Mouse (Mus musculus): Measurements from ENCODE around the gene Gm9903. TPM values are rescaled to one million over a fixed set of nuclear protein-coding genes. Genes with fewer than 3 reads are reported as not detected.

Gene Gm9903
- polyA plus RNA-seq (2014; fragmentation: Nextera tagmentation; extraction: Ambion mirVana): 0.66 and 0.94 TPM in 2 replicates

DNA sequence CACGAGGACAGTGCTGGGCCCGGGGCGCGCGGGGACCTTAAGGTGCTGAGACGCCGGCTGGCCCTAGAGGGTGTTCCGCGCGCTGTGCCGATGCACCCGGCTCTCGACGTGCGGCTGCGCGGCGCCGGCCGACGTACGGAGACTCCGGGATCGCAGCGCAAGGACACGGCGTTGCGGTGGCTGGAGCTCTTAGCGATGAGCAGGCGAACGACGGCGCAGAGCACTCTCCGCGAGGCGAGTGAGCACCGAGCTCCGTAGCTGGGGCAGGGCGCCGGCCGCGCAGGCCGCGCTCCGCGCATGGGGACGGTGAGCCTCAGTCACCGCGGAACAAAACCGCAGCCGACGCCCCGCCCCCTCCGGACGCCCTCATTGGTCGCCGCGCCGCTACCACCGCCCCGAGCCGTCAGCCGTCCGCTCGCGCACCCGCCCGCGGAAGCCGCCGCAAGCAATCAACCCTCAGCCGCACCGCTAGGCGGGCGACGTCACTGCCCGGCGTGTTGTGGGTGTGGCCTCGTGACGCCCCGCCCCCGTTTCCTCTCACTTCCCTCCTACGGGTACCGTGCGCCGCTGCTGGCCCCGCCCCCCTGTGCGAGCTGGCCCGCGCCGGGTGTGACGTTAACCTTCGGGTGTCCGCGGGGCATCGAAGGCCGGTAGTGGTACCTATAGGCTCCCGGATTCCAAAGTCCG lies at the start of gene Gm9903, which contains the start of gene Fam53a:
TSS of gene Gm9903 (plus strand) at position 625 of the 687 bp plus-strand sequence.
TSS of gene Fam53a (minus strand) at position 335 of the 687 bp plus-strand sequence.
- H3K4me1 ChIP-seq (replicated peaks; ENCODE audit: control insufficient read depth, insufficient read depth, low read length): no peaks in the 10 kb centered on the region
- DNase-seq (ENCODE audit: low spot score) (peak; percentile 99), ATAC-seq (ENCODE audit: low FRiP score) (peak; percentile 95)
- H3K27ac ChIP-seq (ENCODE audit: low read depth, low read length): peak within 1 kb of the TSS; percentile 83
- 0% methylated on average over 76 of the region's 99 CpGs for WGBS
- H3K4me3 ChIP-seq (ENCODE audit: low read depth, low read length): peak within 1 kb of the TSS; percentile 75
- H3K9ac ChIP-seq (ENCODE audit: low read depth, low read length): peak within 1 kb of the TSS; percentile 70
- H3K4me2 ChIP-seq (replicated peaks; ENCODE audit: low read depth, low read length): peak within 1 kb of the TSS; percentile 82
- no peaks in the 10 kb centered on the region for H3K27me3 ChIP-seq (ENCODE audit: control insufficient read depth, insufficient read depth, low read length)
- no peaks in the 10 kb centered on the region for H3K36me3 ChIP-seq (ENCODE audit: control insufficient read depth, insufficient read depth, low read length)
- H3K9me3 ChIP-seq (ENCODE audit: control insufficient read depth, low read length): no peaks in the 10 kb centered on the region

GRCm38 (mm10) chr5:33580336-33580735 lies 49.4 kb upstream of the Gm9903 start:
- ATAC-seq (ENCODE audit: low FRiP score): no peak
- no peak overlapping the region for H3K9ac ChIP-seq (ENCODE audit: low read depth, low read length)
- no peak overlapping the region for H3K4me3 ChIP-seq (ENCODE audit: low read depth, low read length)
- no peaks in the 10 kb centered on the region for H3K27me3 ChIP-seq (ENCODE audit: control insufficient read depth, insufficient read depth, low read length)
- DNase-seq (ENCODE audit: low spot score): no peak
- H3K27ac ChIP-seq (ENCODE audit: low read depth, low read length): no peak overlapping the region
- 76% methylated on average over 1 of the region's 1 CpGs for WGBS
- no peaks in the 10 kb centered on the region for H3K36me3 ChIP-seq (ENCODE audit: control insufficient read depth, insufficient read depth, low read length)
- H3K9me3 ChIP-seq (ENCODE audit: control insufficient read depth, low read length): no peaks in the 10 kb centered on the region
- no peaks in the 10 kb centered on the region for H3K4me1 ChIP-seq (replicated peaks; ENCODE audit: control insufficient read depth, insufficient read depth, low read length)
- H3K4me2 ChIP-seq (replicated peaks; ENCODE audit: low read depth, low read length): no peak overlapping the region

- Histone ChIP-seq H3K27ac (ENCODE audit: low read depth, low read length) (no peak overlapping the region), H3K9me3 (ENCODE audit: control insufficient read depth, low read length) (no peaks in the 10 kb centered on the region), H3K9ac (ENCODE audit: low read depth, low read length) (no peak overlapping the region), H3K4me2 (replicated peaks; ENCODE audit: low read depth, low read length) (no peak overlapping the region), H3K36me3 (ENCODE audit: control insufficient read depth, insufficient read depth, low read length) (no peaks in the 10 kb centered on the region), H3K4me3 (ENCODE audit: low read depth, low read length) (no peak overlapping the region), H3K4me1 (replicated peaks; ENCODE audit: control insufficient read depth, insufficient read depth, low read length) (no peaks in the 10 kb centered on the region; the same call in 1 of the 2 replicates), H3K27me3 (ENCODE audit: control insufficient read depth, insufficient read depth, low read length) (no peaks in the 10 kb centered on the region)
- WGBS: 71% methylated on average over 18 of the region's 18 CpGs
- DNase-seq (ENCODE audit: low spot score) (no peak), ATAC-seq (ENCODE audit: low FRiP score) (no peak; the same call in 1 of the 2 replicates)
Observed at GRCm38 (mm10) chr5:33587498-33588058, 42.1 kb upstream of the Gm9903 start.

- Histone ChIP-seq H3K27ac (ENCODE audit: low read depth, low read length) (no peak overlapping the region), H3K4me2 (replicated peaks; ENCODE audit: low read depth, low read length) (no peak overlapping the region), H3K4me1 (replicated peaks; ENCODE audit: control insufficient read depth, insufficient read depth, low read length) (no peaks in the 10 kb centered on the region; the same call in 1 of the 2 replicates), H3K9me3 (ENCODE audit: control insufficient read depth, low read length) (no peaks in the 10 kb centered on the region), H3K9ac (ENCODE audit: low read depth, low read length) (no peak overlapping the region), H3K36me3 (ENCODE audit: control insufficient read depth, insufficient read depth, low read length) (no peaks in the 10 kb centered on the region), H3K27me3 (ENCODE audit: control insufficient read depth, insufficient read depth, low read length) (no peaks in the 10 kb centered on the region), H3K4me3 (ENCODE audit: low read depth, low read length) (no peak overlapping the region)
- ATAC-seq (ENCODE audit: low FRiP score) (no peak), DNase-seq (ENCODE audit: low spot score) (no peak)
- WGBS: 86% methylated on average over 3 of the region's 3 CpGs
Observed at GRCm38 (mm10) chr5:33588066-33588465, 41.7 kb upstream of the Gm9903 start.

DNA sequence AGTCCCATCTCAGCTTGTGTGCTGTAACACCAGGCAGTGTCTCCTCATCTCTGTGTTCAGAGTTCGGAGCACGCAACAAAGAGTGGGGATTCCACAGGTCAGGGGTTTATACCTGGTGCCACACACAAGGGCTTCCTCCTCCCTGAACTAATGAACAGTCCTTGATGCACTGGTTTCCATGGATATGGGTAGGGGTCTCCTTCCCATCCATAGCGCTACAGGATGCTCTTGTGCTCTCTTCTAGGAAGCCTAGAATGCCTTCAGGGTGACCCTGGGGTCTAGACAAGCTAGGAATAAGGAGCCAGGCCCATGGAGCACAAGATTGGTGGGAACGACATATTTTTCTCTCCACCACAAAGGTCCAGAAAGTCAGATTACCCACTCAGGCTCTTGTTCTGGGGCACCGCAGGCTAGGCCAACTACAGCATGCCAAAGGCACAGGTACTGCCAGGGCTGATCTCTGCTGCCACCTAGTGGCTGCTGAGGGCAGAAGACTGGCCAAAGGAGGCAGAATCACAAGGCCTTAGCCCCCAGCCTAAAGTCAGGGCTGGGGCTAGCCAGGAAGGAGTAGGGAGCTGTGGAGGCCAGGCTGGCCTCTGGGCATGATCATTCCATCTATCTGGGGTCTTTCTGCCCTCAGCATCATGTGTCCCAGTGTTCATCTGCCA lies 40.4 kb upstream of the Gm9903 start:
- no peak overlapping the region for H3K27ac ChIP-seq (ENCODE audit: low read depth, low read length)
- no peaks in the 10 kb centered on the region for H3K36me3 ChIP-seq (ENCODE audit: control insufficient read depth, insufficient read depth, low read length)
- no peaks in the 10 kb centered on the region for H3K9me3 ChIP-seq (ENCODE audit: control insufficient read depth, low read length)
- 70% methylated on average over 5 of the region's 5 CpGs for WGBS
- H3K4me3 ChIP-seq (ENCODE audit: low read depth, low read length): no peak overlapping the region
- H3K4me2 ChIP-seq (replicated peaks; ENCODE audit: low read depth, low read length): no peak overlapping the region
- no peaks in the 10 kb centered on the region for H3K27me3 ChIP-seq (ENCODE audit: control insufficient read depth, insufficient read depth, low read length)
- no peaks in the 10 kb centered on the region; the same call in 1 of the 2 replicates for H3K4me1 ChIP-seq (replicated peaks; ENCODE audit: control insufficient read depth, insufficient read depth, low read length)
- DNase-seq (ENCODE audit: low spot score): peak; percentile 88
- no peak overlapping the region for H3K9ac ChIP-seq (ENCODE audit: low read depth, low read length)
- no peak for ATAC-seq (ENCODE audit: low FRiP score)

- ATAC-seq (ENCODE audit: low FRiP score): no peak
- no peak overlapping the region for H3K9ac ChIP-seq (ENCODE audit: low read depth, low read length)
Observed at GRCm38 (mm10) chr5:33593620-33594019, 36.1 kb upstream of the Gm9903 start.

DNA sequence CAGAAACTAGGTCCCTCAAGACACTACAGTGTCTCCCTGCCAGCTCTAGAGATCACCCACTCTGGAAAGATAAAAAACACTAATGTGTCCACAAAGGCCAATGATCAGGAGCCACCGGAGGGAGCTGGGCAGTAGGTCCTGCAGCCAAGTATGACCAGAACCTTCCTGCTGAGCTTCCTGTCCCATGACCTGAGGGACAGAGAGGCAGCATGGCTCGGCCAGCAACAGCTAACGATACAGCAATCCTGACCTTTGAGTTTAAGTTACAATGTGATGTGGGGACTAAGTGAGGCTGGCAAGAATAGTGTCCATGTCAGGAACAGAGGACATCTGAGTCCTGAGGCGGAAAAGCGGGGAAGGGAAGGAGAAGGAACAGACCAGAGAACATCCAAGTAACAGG lies 24.4 kb upstream of the Gm9903 start:
- 94% methylated on average over 5 of the region's 5 CpGs for WGBS

More at GRCm38 (mm10) chr5:33593620-33594019, 36.1 kb upstream of the Gm9903 start:
- Histone ChIP-seq H3K4me3 (ENCODE audit: low read depth, low read length) (no peak overlapping the region), H3K27me3 (ENCODE audit: control insufficient read depth, insufficient read depth, low read length) (no peaks in the 10 kb centered on the region), H3K36me3 (ENCODE audit: control insufficient read depth, insufficient read depth, low read length) (no peaks in the 10 kb centered on the region), H3K4me1 (replicated peaks; ENCODE audit: control insufficient read depth, insufficient read depth, low read length) (no peaks in the 10 kb centered on the region), H3K27ac (ENCODE audit: low read depth, low read length) (no peak overlapping the region), H3K9me3 (ENCODE audit: control insufficient read depth, low read length) (no peaks in the 10 kb centered on the region), H3K4me2 (replicated peaks; ENCODE audit: low read depth, low read length) (no peak overlapping the region)
- WGBS: 40% methylated on average over 2 of the region's 2 CpGs
- DNase-seq (ENCODE audit: low spot score): peak; percentile 44

DNA sequence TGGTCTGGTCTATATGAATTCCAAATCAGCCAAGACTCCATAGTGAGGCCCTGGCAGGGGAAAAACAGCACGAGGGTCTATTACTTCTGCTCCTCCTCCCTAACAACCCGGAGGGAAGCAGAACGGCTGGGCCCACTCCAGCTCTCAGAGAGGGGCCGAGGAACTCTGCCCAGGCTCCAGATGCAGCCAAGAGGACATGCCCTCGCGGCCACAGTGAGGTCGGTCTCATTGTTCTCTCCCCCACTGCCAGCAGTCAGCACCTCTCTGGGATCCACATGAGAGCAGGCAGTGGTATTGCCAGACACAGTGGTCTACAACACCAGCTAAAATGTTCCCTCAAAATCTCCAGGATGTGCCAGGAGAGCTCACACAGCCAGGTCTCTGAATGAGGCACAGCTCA lies 23.1 kb upstream of the Gm9903 start:
- WGBS: 86% methylated on average over 7 of the region's 7 CpGs
- peaks cover 8% of the 10 kb centered on the region; the same call in 1 of the 2 replicates for H3K36me3 ChIP-seq (ENCODE audit: control insufficient read depth, insufficient read depth, low read length)
- H3K9me3 ChIP-seq (ENCODE audit: control insufficient read depth, low read length): no peaks in the 10 kb centered on the region
- H3K27me3 ChIP-seq (ENCODE audit: control insufficient read depth, insufficient read depth, low read length): no peaks in the 10 kb centered on the region
- H3K4me2 ChIP-seq (replicated peaks; ENCODE audit: low read depth, low read length): no peak overlapping the region
- no peak overlapping the region for H3K4me3 ChIP-seq (ENCODE audit: low read depth, low read length)
- no peaks in the 10 kb centered on the region for H3K4me1 ChIP-seq (replicated peaks; ENCODE audit: control insufficient read depth, insufficient read depth, low read length)
- H3K27ac ChIP-seq (ENCODE audit: low read depth, low read length): no peak overlapping the region
- no peak for ATAC-seq (ENCODE audit: low FRiP score)
- no peak overlapping the region for H3K9ac ChIP-seq (ENCODE audit: low read depth, low read length)
- DNase-seq (ENCODE audit: low spot score): no peak

More for the DNA sequence above, 24.4 kb upstream of the Gm9903 start:
- no peaks in the 10 kb centered on the region for H3K27me3 ChIP-seq (ENCODE audit: control insufficient read depth, insufficient read depth, low read length)
- no peak overlapping the region for H3K4me2 ChIP-seq (replicated peaks; ENCODE audit: low read depth, low read length)
- DNase-seq (ENCODE audit: low spot score): no peak
- no peak overlapping the region for H3K4me3 ChIP-seq (ENCODE audit: low read depth, low read length)
- H3K27ac ChIP-seq (ENCODE audit: low read depth, low read length): no peak overlapping the region
- H3K9me3 ChIP-seq (ENCODE audit: control insufficient read depth, low read length): no peaks in the 10 kb centered on the region
- no peak overlapping the region for H3K9ac ChIP-seq (ENCODE audit: low read depth, low read length)
- no peak for ATAC-seq (ENCODE audit: low FRiP score)
- H3K36me3 ChIP-seq (ENCODE audit: control insufficient read depth, insufficient read depth, low read length): peaks cover 8% of the 10 kb centered on the region; the same call in 1 of the 2 replicates
- no peaks in the 10 kb centered on the region for H3K4me1 ChIP-seq (replicated peaks; ENCODE audit: control insufficient read depth, insufficient read depth, low read length)
